Mouse (Mus musculus) splenic B cell, adult 2 months (primary cell): ENCODE measurements around the gene Adra1b.

ENCODE experiments used
- DNase-seq: peaks from one replicate; pipeline ENCODE4 v3.0.0-alpha.2; 2011; ENCODE audit warnings: low read depth, low spot score
- H3K27me3 ChIP-seq: 2 replicates; pipeline ENCODE4 v1.6.1; 2012; ENCODE audit warnings: mild to moderate bottlenecking, low read length, moderate library complexity, mixed read lengths; ENCODE audit not compliant: control insufficient read depth, poor library complexity, insufficient read depth, severe bottlenecking
- H3K36me3 ChIP-seq: 2 replicates; pipeline ENCODE4 v1.6.1; 2012; ENCODE audit warnings: mild to moderate bottlenecking, low read length, moderate library complexity, mixed read lengths; ENCODE audit not compliant: control insufficient read depth, poor library complexity, insufficient read depth, severe bottlenecking

Gene Adra1b

GRCm38 (mm10) chr11:43817368-43817923 lies 83.6 kb downstream of the Adra1b start:
- DNase-seq, result no peak
- H3K27me3 ChIP-seq, result no peaks in the 10 kb centered on the region

GRCm38 (mm10) chr11:43812535-43812934 lies 88.5 kb downstream of the Adra1b start:
- Histone ChIP-seq H3K27me3 (no peaks in the 10 kb centered on the region), H3K36me3 (no peaks in the 10 kb centered on the region)
- DNase-seq, result no peak

More at GRCm38 (mm10) chr11:43817368-43817923, 83.6 kb downstream of the Adra1b start:
- H3K36me3 ChIP-seq, result no peaks in the 10 kb centered on the region

DNA sequence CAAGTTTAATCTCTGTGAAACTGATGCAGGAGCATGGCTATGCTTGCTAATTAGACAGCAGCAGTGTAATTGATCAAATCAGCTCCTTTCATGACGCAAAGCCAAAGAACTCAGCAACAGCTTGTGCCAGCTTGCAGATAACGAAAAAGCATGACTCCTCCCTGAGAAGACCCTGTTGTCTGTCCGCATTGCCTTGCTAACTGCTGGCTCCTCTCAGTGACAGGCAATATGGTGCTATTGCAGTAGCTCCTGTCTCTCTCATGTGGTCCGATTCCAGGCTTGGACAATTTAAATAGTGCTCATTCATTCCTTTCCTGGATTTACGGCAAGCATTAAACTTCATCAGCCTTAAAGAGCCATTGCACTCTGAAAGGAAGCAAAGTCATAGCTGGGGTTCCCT lies 93.3 kb downstream of the Adra1b start:
- Histone ChIP-seq H3K36me3 (no peaks in the 10 kb centered on the region), H3K27me3 (no peaks in the 10 kb centered on the region)
- no peak for DNase-seq

- no peaks in the 10 kb centered on the region for H3K27me3 ChIP-seq
- H3K36me3 ChIP-seq, result no peaks in the 10 kb centered on the region
- DNase-seq, result no peak
Observed at GRCm38 (mm10) chr11:43795992-43796391, 105.0 kb downstream of the Adra1b start.

GRCm38 (mm10) chr11:43790446-43790845 lies 110.6 kb downstream of the Adra1b start:
- Histone ChIP-seq H3K27me3 (no peaks in the 10 kb centered on the region), H3K36me3 (no peaks in the 10 kb centered on the region)
- DNase-seq, result no peak

GRCm38 (mm10) chr11:43783772-43784171 lies 117.2 kb downstream of the Adra1b start:
- Histone ChIP-seq H3K27me3 (no peaks in the 10 kb centered on the region), H3K36me3 (no peaks in the 10 kb centered on the region)
- peak; percentile 47 for DNase-seq

GRCm38 (mm10) chr11:43783106-43783505 lies 117.9 kb downstream of the Adra1b start:
- no peak for DNase-seq
- Histone ChIP-seq H3K27me3 (no peaks in the 10 kb centered on the region), H3K36me3 (no peaks in the 10 kb centered on the region)

DNA sequence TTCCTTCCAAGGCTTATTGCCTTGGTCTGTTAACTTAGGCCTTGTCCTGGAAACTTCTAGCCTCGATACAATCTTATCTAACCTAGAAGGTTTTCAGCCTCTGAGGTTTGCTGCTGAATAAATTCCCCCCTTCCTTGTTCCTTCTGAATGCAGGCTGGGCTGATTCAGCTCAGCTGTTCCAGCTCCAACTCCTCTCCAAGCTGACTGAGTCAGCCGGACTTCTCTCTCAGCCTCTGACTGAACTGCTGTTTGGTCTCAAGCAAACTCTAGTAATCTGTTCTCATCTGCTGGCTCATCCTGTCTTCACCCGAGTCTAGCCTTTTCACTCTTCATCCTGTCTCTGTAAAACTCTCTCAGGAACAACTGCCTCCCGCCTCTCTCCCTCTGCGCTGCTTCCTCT lies 121.5 kb downstream of the Adra1b start:
- H3K36me3 ChIP-seq, result no peaks in the 10 kb centered on the region
- DNase-seq, result no peak

GRCm38 (mm10) chr11:43776324-43776694 lies 124.7 kb downstream of the Adra1b start:
- Histone ChIP-seq H3K27me3 (no peaks in the 10 kb centered on the region), H3K36me3 (no peaks in the 10 kb centered on the region)
- DNase-seq, result no peak

More for the DNA sequence above, 121.5 kb downstream of the Adra1b start:
- no peaks in the 10 kb centered on the region for H3K27me3 ChIP-seq

GRCm38 (mm10) chr11:43775469-43776323 lies 125.3 kb downstream of the Adra1b start:
- no peaks in the 10 kb centered on the region for H3K36me3 ChIP-seq
- no peak for DNase-seq
- H3K27me3 ChIP-seq, result no peaks in the 10 kb centered on the region

- Histone ChIP-seq H3K36me3 (no peaks in the 10 kb centered on the region), H3K27me3 (no peaks in the 10 kb centered on the region)
- DNase-seq, result no peak
Observed at GRCm38 (mm10) chr11:43773725-43774124, 127.3 kb downstream of the Adra1b start.

DNA sequence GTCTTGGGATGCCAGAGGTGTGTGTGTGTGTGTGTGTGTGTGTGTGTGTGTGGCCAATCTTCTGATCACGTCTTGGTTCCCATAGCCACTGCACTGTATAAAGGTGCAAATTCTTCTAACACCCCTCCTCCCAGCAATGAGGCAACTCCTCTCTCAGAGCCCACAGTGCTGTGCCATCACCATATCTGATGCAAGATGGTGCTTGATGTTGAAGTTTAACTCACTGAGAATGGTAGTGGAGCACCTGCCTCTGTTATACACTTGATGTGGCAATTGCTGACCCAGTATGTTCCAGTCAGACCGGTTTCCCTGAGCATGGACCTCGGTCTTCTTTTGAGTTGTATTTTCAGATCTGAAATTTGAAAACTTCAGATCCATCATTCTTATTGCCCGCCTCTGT lies 130.9 kb downstream of the Adra1b start:
- no peak for DNase-seq
- no peaks in the 10 kb centered on the region for H3K27me3 ChIP-seq
- H3K36me3 ChIP-seq, result no peaks in the 10 kb centered on the region

- Histone ChIP-seq H3K36me3 (no peaks in the 10 kb centered on the region), H3K27me3 (no peaks in the 10 kb centered on the region)
- DNase-seq, result no peak
Observed at GRCm38 (mm10) chr11:43767749-43768148, 133.3 kb downstream of the Adra1b start.

- peak; percentile 83 for DNase-seq
- H3K36me3 ChIP-seq, result no peaks in the 10 kb centered on the region
- no peaks in the 10 kb centered on the region for H3K27me3 ChIP-seq
Observed at GRCm38 (mm10) chr11:43766922-43767648, 133.9 kb downstream of the Adra1b start.

GRCm38 (mm10) chr11:43758436-43758835 lies 142.6 kb downstream of the Adra1b start:
- no peaks in the 10 kb centered on the region for H3K27me3 ChIP-seq
- no peak for DNase-seq

More at GRCm38 (mm10) chr11:43758436-43758835, 142.6 kb downstream of the Adra1b start:
- no peaks in the 10 kb centered on the region for H3K36me3 ChIP-seq
